Comparison of ENCODE assay signal across 10 mouse cellular contexts in genomic region chr11:117309108-117309917, GRCm38 (mm10).
DNase-seq lines count a peak whose midpoint lies in the region; ATAC-seq and TF ChIP-seq lines count a peak whose summit lies in the region.
"Had no signal": no experiment of that assay in that cellular context is flagged by ENCODE, and none has a peak within 500 bp of the region (broad histone marks: within the 10 kb centered on the region; RNA-seq: fewer than 3 reads in every experiment).

No protein-coding gene starts in this region.

- no peak for TF ChIP-seq POLR2A in thymus, adult 2 months (IDR thresholded peaks at IDR 0.05; ENCODE audit: control insufficient read depth, extremely low read depth, insufficient read depth, low read length, poor library complexity)

- H3K27ac ChIP-seq in heart, embryonic 14.5 days (replicated peaks in 1 of 2; ENCODE audit: control insufficient read depth in 1 of 2, insufficient read depth in 1 of 2, low read depth in 2 of 2, low read length in 2 of 2): no peak overlapping the region
- peak overlapping the region; percentile 79 for H3K27ac ChIP-seq in thymus, adult 2 months (ENCODE audit: control insufficient read depth, insufficient read depth, low read length)
- no peak overlapping the region for H3K27ac ChIP-seq in heart, embryonic 16.5 days (ENCODE audit: low read length)
- H3K27ac ChIP-seq in stomach, embryonic 15.5 days: peak overlapping the region; percentile 93
- H3K27ac ChIP-seq: liver, embryonic 14.5 days had no signal

- no peaks in the 10 kb centered on the region for H3K36me3 ChIP-seq in heart, embryonic 14.5 days (ENCODE audit: control insufficient read depth, insufficient read depth, low read length)
- H3K36me3 ChIP-seq in thymus, adult 2 months (ENCODE audit: control insufficient read depth, insufficient read depth, low read length): no peaks in the 10 kb centered on the region
- H3K36me3 ChIP-seq in heart, embryonic 16.5 days (ENCODE audit: control insufficient read depth, insufficient read depth): no peaks in the 10 kb centered on the region
- no peaks in the 10 kb centered on the region for H3K36me3 ChIP-seq in stomach, embryonic 15.5 days

- peak overlapping the region; percentile 3; the same call in 1 of the 2 replicates for H3K9ac ChIP-seq in heart, embryonic 14.5 days (ENCODE audit: low read length)
- peak overlapping the region; percentile 47; the same call in 1 of the 2 replicates for H3K9ac ChIP-seq in heart, embryonic 16.5 days (ENCODE audit: low read length)
- no peak overlapping the region for H3K9ac ChIP-seq in stomach, embryonic 15.5 days
- H3K9ac ChIP-seq: liver, embryonic 14.5 days had no signal

- H3K4me2 ChIP-seq in heart, embryonic 14.5 days (ENCODE audit: low read length): no peak overlapping the region
- no peak overlapping the region for H3K4me2 ChIP-seq in heart, embryonic 16.5 days (ENCODE audit: low read depth, low read length)
- no peak overlapping the region for H3K4me2 ChIP-seq in stomach, embryonic 15.5 days

- H3K27me3 ChIP-seq in heart, embryonic 14.5 days (ENCODE audit: control insufficient read depth, insufficient read depth, low read length): no peaks in the 10 kb centered on the region
- H3K27me3 ChIP-seq in thymus, adult 2 months (ENCODE audit: control insufficient read depth, insufficient read depth, low read length): no peaks in the 10 kb centered on the region
- H3K27me3 ChIP-seq in heart, embryonic 16.5 days (ENCODE audit: control insufficient read depth, insufficient read depth, low read length): no peaks in the 10 kb centered on the region
- no peaks in the 10 kb centered on the region for H3K27me3 ChIP-seq in stomach, embryonic 15.5 days (replicated peaks)

- H3K9me3 ChIP-seq in heart, embryonic 14.5 days (ENCODE audit: control insufficient read depth, low read length): no peaks in the 10 kb centered on the region
- H3K9me3 ChIP-seq in heart, embryonic 16.5 days (replicated peaks; ENCODE audit: control insufficient read depth, low read length): no peaks in the 10 kb centered on the region
- H3K9me3 ChIP-seq in stomach, embryonic 15.5 days: no peaks in the 10 kb centered on the region

- no peak for TF ChIP-seq CTCF in thymus, adult 2 months (IDR thresholded peaks at IDR 0.05; ENCODE audit: borderline replicate concordance, control insufficient read depth, extremely low read depth, insufficient read depth, low read length, poor library complexity)

- H3K4me3 ChIP-seq in heart, embryonic 14.5 days (ENCODE audit: control insufficient read depth in 1 of 2, insufficient read depth in 1 of 2, low read depth in 1 of 2, low read length in 2 of 2): no peak overlapping the region
- no peak overlapping the region; the same call in 1 of the 2 replicates for H3K4me3 ChIP-seq in thymus, adult 2 months (ENCODE audit: control insufficient read depth, insufficient read depth, low read length)
- no peak overlapping the region for H3K4me3 ChIP-seq in heart, embryonic 16.5 days (ENCODE audit: low read length)
- H3K4me3 ChIP-seq in stomach, embryonic 15.5 days (replicated peaks): no peak overlapping the region

- WGBS in heart, embryonic 14.5 days: 67% methylated on average over 17 of the region's 17 CpGs
- whole genome bisulfite sequencing in thymus, adult 2 months: 79% methylated on average over 17 of the region's 17 CpGs
- WGBS in heart, embryonic 16.5 days: 73% methylated on average over 17 of the region's 17 CpGs
- WGBS in stomach, embryonic 15.5 days: 61% methylated on average over 17 of the region's 17 CpGs

- intact Hi-C loops in heart, postnatal 10 days (cut with DNase I): no loop called here

- DNase-seq in heart, postnatal 10 days: no peak
- DNase-seq in thymus, adult 2 months: no peak
- no peak for DNase-seq in thymus, postnatal 25 days
- DNase-seq in B cell, adult 2 months: no peak
- no peak for DNase-seq in cerebellum, postnatal 10 days

- no peak for ATAC-seq in heart, embryonic 14.5 days (ENCODE audit: insufficient number of reproducible peaks, insufficient read depth, low FRiP score, low read depth)
- no peak for ATAC-seq in heart, embryonic 16.5 days (replicated peaks; ENCODE audit: extremely low read depth, insufficient read depth, low FRiP score)
- ATAC-seq in stomach, embryonic 15.5 days (ENCODE audit: insufficient read depth, low FRiP score, low read depth): no peak
- ATAC-seq: inflammation-experienced regulatory T-cells, adult 6 months had no signal

- H3K4me1 ChIP-seq in heart, embryonic 14.5 days (ENCODE audit: control insufficient read depth in 2 of 2, insufficient read depth in 2 of 2, low read length in 2 of 2): peaks cover 61 to 80% of the 10 kb centered on the region in 2 experiments
- H3K4me1 ChIP-seq in thymus, adult 2 months (replicated peaks; ENCODE audit: control insufficient read depth, insufficient read depth, low read length): peaks cover 90% of the 10 kb centered on the region
- peaks cover 80% of the 10 kb centered on the region for H3K4me1 ChIP-seq in heart, embryonic 16.5 days (ENCODE audit: control insufficient read depth, insufficient read depth, low read length)
- peaks cover 80% of the 10 kb centered on the region for H3K4me1 ChIP-seq in stomach, embryonic 15.5 days

Comparison
In these comparisons a context has a peak if more than half of its experiments do, and no peak if none do; other contexts are left out.
1. H3K27ac ChIP-seq: peak in thymus, adult 2 months (single experiment) and stomach, embryonic 15.5 days (single experiment); none in heart, embryonic 14.5 days (0 of 2) and heart, embryonic 16.5 days (single experiment).